Mouse (Mus musculus) MEL-GATA-1-ER (cell line): ENCODE data around the gene Gm10643.
A peak's percentile ranks its signal among the peaks of the same experiment; 100 is the strongest.

Experiments used
- DNase-seq: peaks from one replicate; pipeline ENCODE4 v3.0.0-alpha.2; 2012; ENCODE audit warnings: low read depth; ENCODE audit errors: extremely low read depth

Gene Gm10643

GRCm38 (mm10) chr8:84071921-84072320, 7.0 kb upstream of the Gm10643 start:
- DNase-seq, result no peak

GRCm38 (mm10) chr8:84070667-84071066, 5.7 kb upstream of the Gm10643 start:
- DNase-seq, result no peak

GRCm38 (mm10) chr8:84070241-84070640, 5.3 kb upstream of the Gm10643 start:
- no peak for DNase-seq

GRCm38 (mm10) chr8:84069750-84070149, 4.8 kb upstream of the Gm10643 start:
- no peak for DNase-seq

GRCm38 (mm10) chr8:84069169-84069568, 4.2 kb upstream of the Gm10643 start:
- DNase-seq, result no peak

- no peak for DNase-seq
Observed at GRCm38 (mm10) chr8:84068316-84069035, 3.5 kb upstream of the Gm10643 start.

GRCm38 (mm10) chr8:84067911-84068310, 3.0 kb upstream of the Gm10643 start:
- DNase-seq, result no peak

- peak; percentile 40 for DNase-seq
Observed at GRCm38 (mm10) chr8:84067047-84067573, 2.2 kb upstream of the Gm10643 start.

- peak; percentile 100 for DNase-seq
Observed at GRCm38 (mm10) chr8:84066291-84066930, 1.5 kb upstream of the Gm10643 start, which contains the start of gene Rfx1. Gene Rfx1 (plus strand): TSS chr8:84066834.

- DNase-seq, result no peak
Observed at GRCm38 (mm10) chr8:84065457-84066072, 628 bp upstream of the Gm10643 start.

GRCm38 (mm10) chr8:84063861-84064610, 901 bp downstream of the Gm10643 start:
- no peak for DNase-seq

- DNase-seq, result no peak
Observed at GRCm38 (mm10) chr8:84060245-84060644, 4.7 kb downstream of the Gm10643 start.

- no peak for DNase-seq
Observed at GRCm38 (mm10) chr8:84059226-84059625, 5.7 kb downstream of the Gm10643 start.

GRCm38 (mm10) chr8:84057827-84058226, 7.1 kb downstream of the Gm10643 start:
- no peak for DNase-seq

- DNase-seq, result no peak
Observed at GRCm38 (mm10) chr8:84053229-84053628, 11.7 kb downstream of the Gm10643 start.

GRCm38 (mm10) chr8:84052746-84053145, 12.2 kb downstream of the Gm10643 start:
- peak; percentile 75 for DNase-seq

GRCm38 (mm10) chr8:84048171-84048570, 16.8 kb downstream of the Gm10643 start:
- DNase-seq, result no peak

- DNase-seq, result no peak
Observed at GRCm38 (mm10) chr8:84046505-84046904, 18.4 kb downstream of the Gm10643 start.

- DNase-seq, result no peak
Observed at GRCm38 (mm10) chr8:84044900-84045299, 20.0 kb downstream of the Gm10643 start, which contains the start of gene Rln3. Gene Rln3 (minus strand): TSS chr8:84045000.

GRCm38 (mm10) chr8:84044103-84044502, 20.8 kb downstream of the Gm10643 start:
- no peak for DNase-seq

- no peak for DNase-seq
Observed at GRCm38 (mm10) chr8:84042948-84043342, 22.0 kb downstream of the Gm10643 start.
